Mouse (Mus musculus) intestine, embryonic 16.5 days (tissue): ENCODE data around the gene Kank4. TPM values are rescaled to one million over a fixed set of nuclear protein-coding genes. Genes with fewer than 3 reads are reported as not detected.
A peak's percentile ranks its signal among the peaks of the same experiment; 100 is the strongest.
"Not testable (repeated sequence)": the region's sequence is repeated elsewhere in the genome, so short reads cannot be mapped to it uniquely, and the experiment has no call there.

Source experiments
- ATAC-seq: fragments of 200-750 bp; cut with Nextera tagmentation; 2 replicates; pipeline ENCODE4 v1.8.0; 2017; ENCODE audit warnings: moderate TSS enrichment, moderate library complexity
- H3K27ac ChIP-seq: fragments of 300-500 bp; sonication (generic); 2 replicates; pipeline ENCODE4 v1.5.1; 2014; ENCODE audit warnings: mild to moderate bottlenecking, low read length
- H3K27me3 ChIP-seq: fragments of 300-500 bp; sonication (generic); replicated peaks from 2 replicates; pipeline ENCODE4 v1.6.1; 2014; ENCODE audit warnings: low read length, control low read depth, mixed read lengths; ENCODE audit not compliant: control insufficient read depth, insufficient read depth
- H3K36me3 ChIP-seq: fragments of 300-500 bp; sonication (generic); 2 replicates; pipeline ENCODE4 v1.6.1; 2014; ENCODE audit warnings: low read length, control low read depth; ENCODE audit not compliant: control insufficient read depth, insufficient read depth
- H3K4me1 ChIP-seq: fragments of 300-500 bp; sonication (generic); 2 replicates; pipeline ENCODE4 v1.6.1; 2014; ENCODE audit warnings: low read length, control low read depth, mixed read lengths; ENCODE audit not compliant: control insufficient read depth, insufficient read depth
- H3K4me2 ChIP-seq: fragments of 300-500 bp; sonication (generic); 2 replicates; pipeline ENCODE4 v1.6.1; 2014; ENCODE audit warnings: low read depth, low read length, control low read depth
- H3K4me3 ChIP-seq: fragments of 300-500 bp; sonication (generic); 2 replicates; pipeline ENCODE4 v1.5.1; 2014; ENCODE audit warnings: mild to moderate bottlenecking, low read length
- H3K9ac ChIP-seq: fragments of 300-500 bp; sonication (generic); 2 replicates; pipeline ENCODE4 v1.6.1; 2014; ENCODE audit warnings: low read depth, low read length
- H3K9me3 ChIP-seq: fragments of 300-500 bp; sonication (generic); 2 replicates; pipeline ENCODE4 v1.6.1; 2016; ENCODE audit warnings: low read length, control low read depth; ENCODE audit not compliant: control insufficient read depth
- WGBS: fragments of 180-500 bp; shearing (Covaris S2); extraction: QIAGEN DNeasy Blood & Tissue Kit; methylation state at CpG from one replicate; pipeline ENCODE4 v1.1.7; 2014; 5-methylcytosine and 5-hydroxymethylcytosine counted together
- polyA plus RNA-seq: library from polyadenylated mRNA; unstranded; fragments of >200 nt; fragmentation: Nextera tagmentation; extraction: Ambion mirVana; gene quantifications from 2 replicates; pipeline ENCODE4 v1.2.1, GENCODE M21; 2015

The Kank4 gene
- polyA plus RNA-seq, 1 experiment from 2014 or later: 0.89 TPM

DNA sequence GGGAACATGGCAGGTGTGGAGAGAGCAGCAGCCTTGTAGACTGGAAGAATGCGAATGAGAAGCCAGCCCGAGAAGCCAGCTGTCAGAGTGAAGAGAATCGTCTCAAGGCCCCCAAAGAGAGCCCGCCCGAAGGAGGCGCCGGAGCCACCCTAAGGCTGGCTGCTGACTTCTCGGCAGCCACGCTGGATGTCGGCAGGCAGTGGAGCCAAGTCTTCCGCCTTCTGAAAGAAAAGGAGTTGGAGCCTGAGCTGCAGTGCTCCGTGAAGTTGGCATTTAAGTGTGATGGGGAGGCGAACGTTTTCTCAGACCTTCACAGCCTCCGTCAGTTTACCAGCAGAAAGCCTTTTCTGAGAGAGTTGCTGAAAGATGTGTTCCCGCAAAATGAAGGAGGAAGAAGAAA is 83.7 kb downstream of the Kank4 start:
- 94% methylated on average over 16 of the region's 16 CpGs for WGBS
- no peak for ATAC-seq

DNA sequence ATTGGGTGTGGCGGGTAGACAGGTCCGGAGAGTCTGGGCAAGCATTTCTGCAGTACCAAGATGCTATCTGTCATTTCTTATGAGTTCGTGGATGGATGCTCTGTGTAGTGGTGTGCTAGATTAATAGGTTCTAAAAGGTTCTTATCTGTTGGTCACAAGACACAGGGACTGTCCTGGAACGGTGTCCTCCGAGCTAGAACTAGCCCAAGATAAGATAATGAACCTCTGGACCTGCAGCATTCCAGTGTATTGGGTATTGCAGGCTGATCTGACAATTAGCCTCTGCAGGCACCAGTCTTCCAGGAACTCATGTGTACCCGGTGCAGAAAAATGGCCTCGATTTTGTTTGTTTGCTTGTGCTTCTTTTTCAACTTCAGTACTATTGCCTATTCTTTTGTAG is 88.6 kb downstream of the Kank4 start:
- Histone ChIP-seq H3K4me3 (no peak overlapping the region), H3K9ac (no peak overlapping the region), H3K9me3 (no peaks in the 10 kb centered on the region), H3K4me2 (no peak overlapping the region), H3K27me3 (0 out of 2 replicates have a peak, but pooled peaks cover 4% of the 10 kb centered on the region), H3K36me3 (no peaks in the 10 kb centered on the region), H3K27ac (no peak overlapping the region), H3K4me1 (peaks cover 11% of the 10 kb centered on the region)
- peak; percentile 47; the same call in 1 of the 2 replicates for ATAC-seq
- 48% methylated on average over 7 of the region's 7 CpGs for WGBS

More for the DNA sequence above, 83.7 kb downstream of the Kank4 start:
- H3K4me3 ChIP-seq: no peak overlapping the region
- H3K4me1 ChIP-seq: no peaks in the 10 kb centered on the region
- H3K27me3 ChIP-seq: no peaks in the 10 kb centered on the region
- no peaks in the 10 kb centered on the region for H3K36me3 ChIP-seq
- no peak overlapping the region for H3K4me2 ChIP-seq
- no peaks in the 10 kb centered on the region for H3K9me3 ChIP-seq
- no peak overlapping the region for H3K27ac ChIP-seq
- no peak overlapping the region for H3K9ac ChIP-seq

DNA sequence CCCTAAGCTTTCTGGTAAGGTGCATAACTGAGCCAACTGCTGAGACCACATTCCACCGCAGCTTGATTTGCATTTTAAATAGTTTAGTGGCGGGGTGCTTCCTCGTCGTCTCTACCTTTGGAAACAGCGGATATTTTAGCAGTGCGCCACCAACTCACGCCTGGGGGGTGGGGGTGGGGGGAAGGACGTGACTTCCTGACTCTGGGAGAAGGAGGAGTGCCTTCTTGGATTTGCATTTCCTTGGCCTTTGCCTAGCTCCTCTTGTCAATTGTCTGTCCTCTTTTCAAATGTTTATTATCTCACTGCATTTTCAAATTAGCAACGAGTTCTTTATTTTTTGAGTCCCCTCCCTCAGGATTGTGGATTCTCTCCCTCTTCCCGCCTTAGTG is 89.4 kb downstream of the Kank4 start:
- no peaks in the 10 kb centered on the region for H3K9me3 ChIP-seq
- ATAC-seq: no peak
- no peak overlapping the region for H3K9ac ChIP-seq
- H3K36me3 ChIP-seq: no peaks in the 10 kb centered on the region
- 0 out of 2 replicates have a peak, but pooled peaks cover 4% of the 10 kb centered on the region for H3K27me3 ChIP-seq
- no peak overlapping the region for H3K4me3 ChIP-seq
- WGBS: 16% methylated on average over 10 of the region's 10 CpGs
- H3K4me2 ChIP-seq: peak overlapping the region; percentile 54
- peaks cover 11% of the 10 kb centered on the region for H3K4me1 ChIP-seq
- H3K27ac ChIP-seq: no peak overlapping the region

DNA sequence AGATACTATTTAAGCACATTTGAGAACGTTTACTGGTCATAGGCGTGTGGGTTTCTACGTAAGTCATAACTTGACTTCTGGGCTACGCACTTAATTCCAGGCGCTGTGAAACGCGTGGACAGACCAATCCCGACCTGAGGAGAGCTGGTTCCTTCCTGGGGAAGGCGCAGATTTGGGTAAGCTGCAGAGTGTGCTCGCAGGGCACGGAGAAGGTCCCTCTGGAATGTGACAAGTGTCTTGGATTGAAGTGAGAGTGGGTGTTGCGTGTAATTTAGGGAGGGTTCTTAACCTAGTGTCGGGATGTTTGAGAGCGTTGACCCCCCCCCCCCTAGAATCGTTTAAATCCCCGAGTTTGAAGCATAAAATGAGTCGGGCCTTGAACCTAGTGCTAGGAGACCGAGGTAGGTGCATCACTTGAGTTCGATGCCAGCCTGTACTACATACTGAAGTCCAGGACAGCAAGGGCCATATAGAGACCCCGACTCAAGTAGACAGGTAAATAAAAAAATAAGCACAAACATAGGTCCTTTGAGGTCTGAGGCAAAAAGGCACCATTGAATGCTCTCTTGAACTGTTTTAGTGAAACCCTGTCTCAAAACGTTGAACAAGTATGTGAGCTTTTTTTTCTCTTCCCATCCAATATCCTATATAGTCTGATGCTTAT is 89.9 kb downstream of the Kank4 start:
- Histone ChIP-seq H3K4me2 (peak overlapping the region; percentile 54), H3K4me3 (peak overlapping the region; percentile 28), H3K27ac (no peak overlapping the region), H3K27me3 (0 out of 2 replicates have a peak, but pooled peaks cover 4% of the 10 kb centered on the region), H3K9ac (0 out of 2 replicates have a peak overlapping the region, but pooled peaks have one; percentile 41), H3K36me3 (no peaks in the 10 kb centered on the region), H3K4me1 (peaks cover 11% of the 10 kb centered on the region), H3K9me3 (no peaks in the 10 kb centered on the region)
- WGBS: 13% methylated on average over 21 of the region's 21 CpGs
- ATAC-seq: no peak

DNA sequence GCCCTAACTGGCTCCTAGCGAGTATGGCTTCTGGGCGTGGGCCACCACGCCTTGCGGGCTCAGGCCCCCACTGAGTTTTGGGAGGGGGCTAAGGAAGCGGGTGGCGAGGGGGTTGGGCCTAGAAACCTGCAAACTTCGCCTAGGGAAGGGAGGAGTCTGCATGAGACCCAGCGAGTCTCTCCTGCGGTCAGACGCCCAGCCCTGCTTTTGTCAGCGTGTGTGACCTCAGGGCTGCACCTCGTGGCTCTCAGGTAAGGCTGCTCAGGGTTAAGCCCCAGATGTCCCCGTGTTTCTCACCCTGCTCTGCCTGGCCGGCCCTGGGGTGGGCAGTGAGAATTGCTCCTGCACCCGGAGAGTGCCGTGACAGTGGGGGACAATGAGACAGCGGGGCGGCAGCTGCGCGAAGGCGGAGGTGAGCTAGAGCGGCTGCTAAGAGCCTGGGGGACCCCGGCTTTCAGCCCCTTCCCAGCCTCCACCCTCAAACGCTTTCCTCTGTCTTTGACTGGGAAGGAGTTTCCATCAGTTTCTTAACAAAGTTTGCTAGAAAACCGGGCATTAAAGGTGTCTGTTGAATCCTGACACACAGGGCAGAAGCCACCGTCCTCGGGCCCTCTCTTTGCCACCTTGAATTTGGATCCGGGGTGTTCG is 90.6 kb downstream of the Kank4 start, which contains the start of gene L1td1:
L1td1 (plus strand) TSS at position 145 of the 648 bp plus-strand sequence.
- Histone ChIP-seq H3K4me3 (peak within 1 kb of the TSS; percentile 28), H3K9ac (peak within 1 kb of the TSS; percentile 41; the same call in 1 of the 2 replicates), H3K27ac (no peak within 1 kb of the TSS), H3K9me3 (no peaks in the 10 kb centered on the region), H3K4me2 (peak within 1 kb of the TSS; percentile 54), H3K27me3 (0 out of 2 replicates have a peak, but pooled peaks cover 4% of the 10 kb centered on the region), H3K36me3 (no peaks in the 10 kb centered on the region), H3K4me1 (peaks cover 11% of the 10 kb centered on the region)
- ATAC-seq: peak; percentile 55
- 16% methylated on average over 29 of the region's 29 CpGs for WGBS

DNA sequence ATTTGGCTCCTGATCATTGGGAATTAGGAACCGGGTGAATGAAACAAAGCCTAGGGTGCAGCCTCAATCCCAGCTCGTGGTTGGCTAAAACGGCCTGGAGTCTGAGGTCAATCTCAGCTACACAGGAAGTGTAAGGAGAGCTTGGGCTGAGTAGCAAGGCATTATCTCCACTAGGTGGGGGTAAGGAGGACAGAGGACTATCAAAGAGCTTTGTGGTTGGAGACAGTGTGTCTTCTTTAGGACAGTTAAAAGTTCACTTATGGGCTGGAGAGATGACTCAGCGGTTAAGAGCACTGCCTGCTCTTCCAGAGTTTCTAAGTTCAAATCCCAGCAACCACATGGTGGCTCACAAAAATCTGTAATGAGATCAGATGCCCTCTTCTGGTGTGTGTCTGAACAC is 91.9 kb downstream of the Kank4 start:
- Histone ChIP-seq H3K27me3 (0 out of 2 replicates have a peak, but pooled peaks cover 4% of the 10 kb centered on the region), H3K9ac (no peak overlapping the region), H3K4me2 (no peak overlapping the region), H3K27ac (no peak overlapping the region), H3K4me1 (peaks cover 11% of the 10 kb centered on the region), H3K36me3 (no peaks in the 10 kb centered on the region), H3K4me3 (no peak overlapping the region), H3K9me3 (no peaks in the 10 kb centered on the region)
- WGBS: 38% methylated on average over 4 of the region's 4 CpGs
- ATAC-seq: 0 out of 2 replicates have a peak, but pooled peaks have one; percentile 29

DNA sequence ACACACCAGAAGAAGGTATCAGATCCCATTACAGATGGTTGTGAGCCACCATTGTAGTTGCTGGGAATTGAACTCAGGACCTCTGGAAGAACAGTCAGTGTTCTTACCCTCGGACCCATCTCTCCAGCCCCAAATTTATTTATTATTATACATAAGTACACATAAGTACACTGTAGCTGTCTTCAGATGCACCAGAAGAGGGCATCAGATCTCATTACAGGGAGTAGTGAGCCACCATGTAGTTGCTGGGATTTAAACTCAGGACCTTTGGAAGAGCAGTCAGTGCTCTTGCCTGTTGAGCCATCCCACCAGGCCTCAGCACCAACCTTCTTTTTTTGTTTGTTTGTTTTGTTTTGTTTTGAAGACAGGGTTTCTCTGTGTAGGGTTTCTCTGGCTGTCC is 92.7 kb downstream of the Kank4 start:
- not testable (repeated sequence) for H3K36me3 ChIP-seq, H3K9ac ChIP-seq, H3K27ac ChIP-seq, H3K4me2 ChIP-seq, H3K27me3 ChIP-seq, ATAC-seq, H3K4me3 ChIP-seq, H3K9me3 ChIP-seq
- H3K4me1 ChIP-seq: peaks cover 11% of the 10 kb centered on the region
- WGBS: 93% methylated on average over 1 of the region's 1 CpGs

DNA sequence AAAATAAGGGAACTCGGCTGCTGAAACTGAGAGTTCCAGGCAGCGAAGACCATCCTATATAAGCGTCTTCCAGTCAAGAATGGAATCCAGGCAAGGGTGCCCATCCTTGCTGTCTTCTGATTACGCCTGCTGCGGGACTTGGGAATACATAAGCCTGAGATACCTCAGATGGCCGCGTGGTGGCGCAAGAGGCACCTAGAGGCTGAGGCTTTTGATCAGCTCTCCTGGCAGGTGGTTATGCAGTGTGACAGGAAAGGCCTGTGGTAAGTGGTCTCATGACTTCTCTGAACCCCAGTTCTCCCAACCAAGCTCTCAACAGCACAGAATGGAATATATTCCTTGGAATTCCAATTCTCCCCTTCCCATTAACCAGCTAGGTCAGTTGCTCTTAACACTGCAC is 94.9 kb downstream of the Kank4 start:
- Histone ChIP-seq H3K36me3 (no peaks in the 10 kb centered on the region), H3K9me3 (no peaks in the 10 kb centered on the region), H3K4me2 (no peak overlapping the region), H3K4me3 (no peak overlapping the region), H3K27ac (no peak overlapping the region), H3K4me1 (peaks cover 6% of the 10 kb centered on the region; the same call in 1 of the 2 replicates), H3K27me3 (0 out of 2 replicates have a peak, but pooled peaks cover 4% of the 10 kb centered on the region), H3K9ac (no peak overlapping the region)
- 15% methylated on average over 8 of the region's 8 CpGs for WGBS
- ATAC-seq: no peak

DNA sequence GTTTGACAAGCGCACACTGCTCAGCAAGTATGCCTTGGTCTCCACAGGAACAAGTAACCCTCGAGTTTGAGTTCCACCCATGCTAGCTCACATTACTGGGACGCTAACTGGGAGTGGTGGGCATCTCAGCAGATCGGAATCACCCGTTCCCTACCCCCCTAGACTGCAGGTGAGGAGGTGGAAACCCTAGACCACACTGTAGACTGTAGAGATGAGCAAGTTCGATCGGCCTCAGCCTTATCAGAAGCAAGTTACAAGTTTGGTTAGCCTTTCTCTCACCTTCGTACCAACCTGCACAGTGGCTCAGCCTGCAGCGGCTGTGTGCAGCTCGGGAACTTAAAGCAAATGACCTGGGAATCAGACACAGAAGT is 98.8 kb downstream of the Kank4 start:
- no peak overlapping the region for H3K27ac ChIP-seq
- whole genome bisulfite sequencing: 85% methylated on average over 10 of the region's 10 CpGs
- H3K4me2 ChIP-seq: no peak overlapping the region
- no peaks in the 10 kb centered on the region for H3K36me3 ChIP-seq
- no peaks in the 10 kb centered on the region for H3K27me3 ChIP-seq
- no peak overlapping the region for H3K4me3 ChIP-seq
- no peak overlapping the region for H3K9ac ChIP-seq
- no peaks in the 10 kb centered on the region for H3K9me3 ChIP-seq
- no peaks in the 10 kb centered on the region for H3K4me1 ChIP-seq
- ATAC-seq: no peak
